Mouse (Mus musculus) hindbrain, embryonic 12.5 days (tissue): ENCODE measurements around the gene Cplx3. TPM values are rescaled to one million over a fixed set of nuclear protein-coding genes. Genes with fewer than 3 reads are reported as not detected.

Experiments
- ATAC-seq: fragments of 200-750 bp; cut with Nextera tagmentation; 2 replicates; pipeline ENCODE4 v1.8.0; 2017; ENCODE audit warnings: moderate TSS enrichment; ENCODE audit not compliant: low FRiP score
- H3K27ac ChIP-seq: fragments of 300-500 bp; sonication (generic); 2 replicates; pipeline ENCODE4 v1.5.1; 2016; ENCODE audit warnings: mild to moderate bottlenecking
- H3K27me3 ChIP-seq: fragments of 300-500 bp; sonication (generic); 2 replicates; pipeline ENCODE4 v1.6.1; 2016; ENCODE audit warnings: mild to moderate bottlenecking
- H3K36me3 ChIP-seq: fragments of 300-500 bp; sonication (generic); 2 replicates; pipeline ENCODE4 v1.6.1; 2016; ENCODE audit warnings: mild to moderate bottlenecking
- H3K4me1 ChIP-seq: fragments of 300-500 bp; sonication (generic); 2 replicates; pipeline ENCODE4 v1.6.1; 2016
- H3K4me2 ChIP-seq: fragments of 300-500 bp; sonication (generic); replicated peaks from 2 replicates; pipeline ENCODE4 v1.6.1; 2016; ENCODE audit warnings: mild to moderate bottlenecking
- H3K4me3 ChIP-seq: fragments of 300-500 bp; sonication (generic); 2 replicates; pipeline ENCODE4 v1.5.1; 2016; ENCODE audit warnings: mild to moderate bottlenecking
- H3K9ac ChIP-seq: fragments of 300-500 bp; sonication (generic); 2 replicates; pipeline ENCODE4 v1.6.1; 2016; ENCODE audit warnings: mild to moderate bottlenecking, moderate library complexity
- H3K9me3 ChIP-seq: fragments of 300-500 bp; sonication (generic); replicated peaks from 2 replicates; pipeline ENCODE4 v1.6.1; 2016; ENCODE audit warnings: mild to moderate bottlenecking
- WGBS: fragments of 180-500 bp; shearing (Covaris S2); methylation state at CpG from one replicate; pipeline ENCODE4 v1.1.7; 2016; 5-methylcytosine and 5-hydroxymethylcytosine counted together
- polyA plus RNA-seq: library from polyadenylated mRNA; unstranded; fragments of >200 nt; fragmentation: Nextera tagmentation; extraction: Ambion mirVana; gene quantifications from 2 replicates; pipeline ENCODE4 v1.2.1, GENCODE M21; 2016

Cplx3 gene
- 0.08 and 0.27 TPM in 2 replicates for polyA plus RNA-seq

DNA sequence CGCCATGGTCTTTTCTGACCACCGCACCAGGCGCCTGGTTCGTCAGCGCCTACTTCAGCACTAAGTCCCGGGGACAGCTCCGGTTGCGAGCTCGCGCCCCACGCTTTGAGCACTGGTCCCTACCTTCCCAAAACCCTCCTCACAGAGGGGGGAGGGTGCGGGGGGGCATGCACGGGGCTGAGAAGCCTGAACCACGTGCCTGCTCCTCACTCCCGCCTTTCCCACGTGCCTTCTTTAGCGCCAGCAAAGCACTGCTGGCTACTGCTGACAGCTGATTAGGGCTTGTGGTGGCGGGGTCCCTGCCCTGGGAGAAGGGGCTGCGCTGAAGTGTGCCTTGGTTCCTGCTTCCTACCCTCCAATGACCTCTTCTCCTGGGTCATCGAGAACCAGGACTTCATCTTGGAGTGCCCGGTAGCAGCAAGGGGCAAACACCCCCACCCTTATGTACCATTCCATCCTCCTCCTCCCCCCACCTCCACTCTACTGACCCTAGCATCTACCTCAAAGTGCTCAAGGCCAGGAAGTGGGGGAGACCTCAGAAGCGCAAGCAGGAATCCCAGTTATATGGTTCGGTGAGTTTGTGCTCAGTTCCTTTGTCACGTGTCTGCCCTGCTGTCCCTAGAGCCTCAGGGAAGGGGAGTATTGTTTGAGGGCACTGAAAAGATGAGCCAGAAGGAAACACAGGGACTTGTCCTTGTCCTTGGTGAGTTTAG, at the start of gene Cplx3:
TSS of gene Cplx3 (minus strand) at position 143 of the 713 bp plus-strand sequence.
- Histone ChIP-seq H3K36me3 (no peaks in the 10 kb centered on the region), H3K9me3 (no peaks in the 10 kb centered on the region), H3K27me3 (peaks cover 29% of the 10 kb centered on the region), H3K4me2 (peak within 1 kb of the TSS; percentile 33), H3K27ac (no peak within 1 kb of the TSS), H3K9ac (no peak within 1 kb of the TSS), H3K4me1 (peaks cover 15% of the 10 kb centered on the region), H3K4me3 (no peak within 1 kb of the TSS)
- WGBS, result 6% methylated on average over 24 of the region's 24 CpGs
- ATAC-seq, result peak; percentile 43; the same call in 1 of the 2 replicates

DNA sequence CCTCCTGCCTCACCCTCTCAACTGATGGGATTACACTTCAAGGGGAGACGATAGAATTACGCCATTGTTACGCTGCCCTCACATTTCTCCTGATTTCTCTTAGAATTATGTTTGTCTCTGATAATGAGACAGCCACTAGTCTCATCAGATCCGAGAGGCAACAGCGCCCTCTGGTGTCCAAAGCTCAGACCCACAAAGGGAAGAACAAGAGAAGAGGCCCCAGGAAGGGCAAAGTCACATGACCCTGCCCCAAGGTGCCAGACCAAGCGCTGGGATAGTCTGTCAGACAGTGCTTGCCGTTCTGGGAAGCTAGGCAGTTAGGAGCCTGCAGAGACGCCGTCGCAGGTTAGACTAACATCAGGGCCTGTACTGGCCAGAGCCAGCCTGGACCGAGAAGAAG, 49.7 kb upstream of the Cplx3 start:
- Histone ChIP-seq H3K9ac (no peak overlapping the region), H3K9me3 (no peaks in the 10 kb centered on the region), H3K36me3 (no peaks in the 10 kb centered on the region), H3K4me1 (peaks cover 16% of the 10 kb centered on the region), H3K4me3 (no peak overlapping the region), H3K4me2 (peak overlapping the region; percentile 43), H3K27ac (no peak overlapping the region), H3K27me3 (peaks cover 9% of the 10 kb centered on the region; the same call in 1 of the 2 replicates)
- 3% methylated on average over 11 of the region's 11 CpGs for WGBS
- ATAC-seq, result peak; percentile 78

GRCm38 (mm10) chr9:57654966-57655365, 48.9 kb upstream of the Cplx3 start:
- Histone ChIP-seq H3K4me2 (no peak overlapping the region), H3K36me3 (no peaks in the 10 kb centered on the region), H3K4me1 (peaks cover 19% of the 10 kb centered on the region), H3K27ac (no peak overlapping the region), H3K9me3 (no peaks in the 10 kb centered on the region), H3K27me3 (peaks cover 9% of the 10 kb centered on the region; the same call in 1 of the 2 replicates), H3K9ac (no peak overlapping the region), H3K4me3 (no peak overlapping the region)
- 85% methylated on average over 1 of the region's 1 CpGs for WGBS
- ATAC-seq, result no peak

DNA sequence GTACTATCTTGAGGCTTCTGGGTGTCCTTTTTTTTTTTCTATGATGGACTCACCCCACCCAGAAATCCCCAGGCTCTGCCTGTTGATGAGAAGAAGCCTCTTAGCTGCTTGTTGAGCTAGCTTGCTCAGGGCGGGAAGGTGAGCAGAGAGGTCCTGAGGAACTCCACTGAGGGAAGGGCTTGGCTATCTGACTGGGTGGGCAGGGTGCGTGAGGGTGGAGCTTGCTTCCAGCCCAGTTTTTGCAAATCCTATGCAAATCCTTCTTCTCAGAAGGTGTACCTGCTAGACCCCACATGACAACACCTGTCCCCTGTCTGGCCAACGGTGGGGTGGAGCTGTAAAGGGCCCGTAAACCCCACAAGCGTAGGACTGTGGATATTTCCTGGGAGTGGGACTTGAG, 47.2 kb upstream of the Cplx3 start, which contains the start of gene Csk:
TSS of gene Csk (minus strand) at position 349 of the 400 bp plus-strand sequence.
- Histone ChIP-seq H3K9me3 (no peaks in the 10 kb centered on the region), H3K4me2 (no peak within 1 kb of the TSS), H3K27me3 (peaks cover 9% of the 10 kb centered on the region; the same call in 1 of the 2 replicates), H3K4me1 (peaks cover 19% of the 10 kb centered on the region), H3K36me3 (no peaks in the 10 kb centered on the region), H3K9ac (no peak within 1 kb of the TSS; the same call in 1 of the 2 replicates), H3K4me3 (no peak within 1 kb of the TSS), H3K27ac (no peak within 1 kb of the TSS)
- no peak for ATAC-seq
- 57% methylated on average over 5 of the region's 5 CpGs for WGBS

DNA sequence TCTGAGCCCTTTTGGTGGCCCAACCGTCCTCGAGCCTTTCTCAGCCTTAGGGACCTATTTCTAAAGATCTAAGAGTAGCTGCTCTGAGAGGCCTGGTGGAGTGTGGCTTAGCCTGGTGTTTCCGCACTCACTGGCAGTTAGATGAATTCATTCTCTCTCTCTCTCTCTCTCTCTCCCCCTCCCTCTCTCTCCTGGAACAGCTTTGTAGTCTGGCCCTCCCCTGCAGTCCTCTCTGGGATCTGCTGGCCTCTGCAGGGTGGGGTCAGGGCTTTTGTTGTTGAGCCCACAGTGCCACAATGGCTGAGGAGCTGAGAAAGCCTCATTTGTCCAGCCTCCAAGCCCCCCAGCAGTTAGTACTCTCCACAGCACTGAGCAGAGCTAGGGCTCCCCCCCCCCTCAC, 46.8 kb upstream of the Cplx3 start:
- H3K36me3 ChIP-seq, result no peaks in the 10 kb centered on the region
- H3K4me2 ChIP-seq, result no peak overlapping the region
- H3K4me1 ChIP-seq, result peaks cover 19% of the 10 kb centered on the region
- H3K27ac ChIP-seq, result no peak overlapping the region
- H3K9ac ChIP-seq, result no peak overlapping the region; the same call in 1 of the 2 replicates
- peaks cover 9% of the 10 kb centered on the region; the same call in 1 of the 2 replicates for H3K27me3 ChIP-seq
- no peak for ATAC-seq
- no peaks in the 10 kb centered on the region for H3K9me3 ChIP-seq
- no peak overlapping the region for H3K4me3 ChIP-seq
- 14% methylated on average over 3 of the region's 3 CpGs for whole genome bisulfite sequencing

DNA sequence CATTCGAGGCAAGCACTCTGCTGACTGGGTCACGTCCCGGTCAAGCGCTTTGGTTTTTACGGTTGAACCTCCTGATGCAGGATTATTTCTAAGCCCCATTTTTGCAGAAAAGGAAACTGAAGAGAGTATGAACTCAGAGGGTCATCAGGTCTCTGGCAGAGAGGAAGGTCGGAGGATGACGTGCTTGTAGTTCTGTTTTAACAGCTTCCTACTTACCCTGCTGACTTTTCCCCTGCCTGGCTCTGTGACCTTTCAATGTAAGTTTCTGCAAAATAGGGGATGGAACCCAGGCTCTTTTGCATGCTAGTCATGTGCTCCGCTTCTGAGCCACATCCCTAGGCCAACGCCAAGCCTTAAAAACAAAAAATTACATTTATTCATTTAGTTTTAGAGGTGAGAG, 46.3 kb upstream of the Cplx3 start:
- Histone ChIP-seq H3K4me3 (no peak overlapping the region), H3K9ac (no peak overlapping the region), H3K4me2 (no peak overlapping the region), H3K36me3 (no peaks in the 10 kb centered on the region), H3K4me1 (peaks cover 19% of the 10 kb centered on the region), H3K27me3 (peaks cover 9% of the 10 kb centered on the region; the same call in 1 of the 2 replicates), H3K9me3 (no peaks in the 10 kb centered on the region), H3K27ac (no peak overlapping the region)
- ATAC-seq, result no peak
- 62% methylated on average over 9 of the region's 9 CpGs for WGBS

GRCm38 (mm10) chr9:57650786-57651311, 44.8 kb upstream of the Cplx3 start:
- H3K4me3 ChIP-seq, result no peak overlapping the region

DNA sequence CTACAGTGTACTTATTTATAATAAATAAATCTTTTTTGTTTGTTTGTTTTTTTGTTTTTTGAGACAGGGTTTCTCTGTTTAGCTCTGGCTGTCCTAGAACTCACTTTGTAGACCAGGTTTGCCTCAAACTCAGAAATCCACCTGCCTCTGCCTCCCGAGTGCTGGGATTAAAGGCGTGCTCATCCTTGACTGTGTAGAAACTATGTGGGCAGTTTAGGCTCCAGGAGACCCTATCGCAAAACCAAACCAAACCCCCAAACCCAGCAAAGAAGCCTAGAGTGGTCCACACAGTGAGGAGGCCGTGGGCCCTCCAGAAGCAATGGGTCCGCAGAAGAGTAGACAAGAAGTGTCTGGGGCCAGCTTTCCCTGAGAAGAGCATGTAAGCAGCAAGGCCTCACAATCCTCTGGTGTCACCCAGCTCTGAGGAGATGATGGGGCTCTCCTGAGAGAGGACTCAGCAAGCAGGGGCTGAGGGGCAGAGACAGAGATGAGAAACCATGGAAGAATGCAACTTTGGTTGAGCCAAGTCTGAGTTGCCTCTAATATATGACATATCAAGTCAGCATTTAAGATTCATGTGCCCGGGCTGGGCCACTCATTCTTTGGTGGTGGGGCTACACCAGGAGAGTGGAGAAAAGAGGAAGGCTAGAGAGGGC, 44.2 kb upstream of the Cplx3 start:
- H3K4me1 ChIP-seq, result peaks cover 20% of the 10 kb centered on the region

More at GRCm38 (mm10) chr9:57650786-57651311, 44.8 kb upstream of the Cplx3 start:
- no peaks in the 10 kb centered on the region for H3K9me3 ChIP-seq
- H3K4me1 ChIP-seq, result peaks cover 17% of the 10 kb centered on the region
- H3K36me3 ChIP-seq, result no peaks in the 10 kb centered on the region
- H3K4me2 ChIP-seq, result no peak overlapping the region
- no peak overlapping the region for H3K9ac ChIP-seq
- ATAC-seq, result no peak
- peaks cover 9% of the 10 kb centered on the region; the same call in 1 of the 2 replicates for H3K27me3 ChIP-seq
- 33% methylated on average over 6 of the region's 6 CpGs for WGBS
- H3K27ac ChIP-seq, result no peak overlapping the region; the same call in 1 of the 2 replicates

DNA sequence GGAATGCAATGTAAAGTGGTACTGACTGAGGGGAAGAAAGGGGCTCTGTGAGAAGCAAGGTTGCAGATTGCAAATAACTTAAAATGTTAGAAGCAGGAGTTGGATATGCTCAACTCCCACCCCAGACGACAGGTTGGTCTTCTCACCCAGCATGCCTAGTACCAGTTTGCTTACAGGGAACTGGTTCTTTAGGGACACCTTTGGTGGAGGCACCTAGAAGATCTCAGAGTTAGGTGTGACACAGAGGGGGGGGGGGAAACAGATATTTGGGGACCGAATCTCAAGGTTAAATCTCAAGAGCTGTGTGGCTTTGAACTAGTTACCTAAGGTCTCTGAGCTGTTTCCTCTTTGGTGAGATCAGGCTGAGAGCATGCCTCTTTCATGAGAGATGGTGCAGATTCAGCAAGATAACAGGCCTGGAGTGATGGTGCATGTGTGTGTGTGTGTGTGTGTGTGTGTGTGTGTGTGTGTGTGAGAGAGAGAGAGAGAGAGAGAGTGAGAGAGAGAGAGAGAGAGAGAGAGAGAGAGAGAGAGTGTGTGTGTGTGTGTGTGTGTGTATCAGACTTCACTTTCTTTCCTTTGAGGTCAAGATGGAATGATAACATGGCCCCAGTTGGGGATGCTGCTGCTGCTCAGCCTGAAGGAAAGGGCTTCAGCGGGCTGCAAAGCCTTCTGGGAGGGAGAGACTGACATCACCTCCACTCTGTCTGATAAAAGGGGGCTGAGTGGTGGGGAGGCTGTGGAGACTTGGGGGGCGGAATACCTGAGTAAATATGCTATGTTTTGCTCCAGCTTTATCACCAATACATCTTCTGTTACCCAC, 41.4 kb upstream of the Cplx3 start:
- no peaks in the 10 kb centered on the region for H3K9me3 ChIP-seq
- no peaks in the 10 kb centered on the region for H3K36me3 ChIP-seq
- no peak for ATAC-seq
- H3K27ac ChIP-seq, result no peak overlapping the region
- no peaks in the 10 kb centered on the region for H3K27me3 ChIP-seq
- peaks cover 34% of the 10 kb centered on the region for H3K4me1 ChIP-seq
- no peak overlapping the region for H3K4me2 ChIP-seq
- H3K4me3 ChIP-seq, result no peak overlapping the region
- WGBS, result 65% methylated on average over 4 of the region's 4 CpGs
- H3K9ac ChIP-seq, result no peak overlapping the region

More for the DNA sequence above, 44.2 kb upstream of the Cplx3 start:
- no peaks in the 10 kb centered on the region for H3K9me3 ChIP-seq
- H3K27ac ChIP-seq, result no peak overlapping the region
- H3K4me2 ChIP-seq, result no peak overlapping the region
- no peaks in the 10 kb centered on the region for H3K36me3 ChIP-seq
- H3K9ac ChIP-seq, result no peak overlapping the region
- 89% methylated on average over 6 of the region's 6 CpGs for WGBS
- no peak overlapping the region for H3K4me3 ChIP-seq
- no peak for ATAC-seq
- H3K27me3 ChIP-seq, result peaks cover 9% of the 10 kb centered on the region; the same call in 1 of the 2 replicates

DNA sequence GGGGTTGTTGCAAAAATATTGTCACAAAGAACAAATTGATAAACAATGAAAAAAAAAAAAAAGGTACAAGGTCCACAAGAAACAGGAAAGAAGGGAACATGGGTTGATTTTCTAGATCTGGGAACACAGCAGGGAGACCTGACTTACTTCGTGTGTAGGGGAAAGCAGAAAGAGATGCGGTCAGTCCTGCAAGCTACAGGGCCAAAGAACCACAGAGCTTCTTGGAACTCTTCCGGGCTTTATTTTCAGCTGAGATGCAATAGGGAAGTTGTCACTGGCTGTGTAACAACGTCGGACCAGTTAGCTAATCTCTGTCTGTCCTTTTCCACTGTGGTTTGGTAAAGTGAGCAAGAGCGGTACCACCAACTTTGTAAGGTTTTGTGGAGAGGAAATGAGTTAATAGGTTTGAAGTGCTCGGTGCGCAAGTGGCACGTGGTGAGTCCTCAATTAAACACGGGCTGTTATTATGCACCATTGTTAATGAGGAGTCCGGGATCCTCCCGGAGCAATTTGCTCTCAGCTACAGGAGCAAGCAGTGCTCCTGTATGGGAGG, 40.5 kb upstream of the Cplx3 start:
- Histone ChIP-seq H3K4me1 (peaks cover 41% of the 10 kb centered on the region), H3K9me3 (no peaks in the 10 kb centered on the region), H3K27me3 (no peaks in the 10 kb centered on the region), H3K27ac (no peak overlapping the region), H3K36me3 (peaks cover 9% of the 10 kb centered on the region; the same call in 1 of the 2 replicates), H3K4me2 (no peak overlapping the region), H3K9ac (no peak overlapping the region), H3K4me3 (no peak overlapping the region)
- WGBS, result 70% methylated on average over 12 of the region's 12 CpGs
- no peak for ATAC-seq
